Mouse (Mus musculus): ENCODE data around the gene Cmip.

Gene Cmip

GRCm38 (mm10) chr8:117503405-117504069, 246.7 kb downstream of the Cmip start:
- DNase-seq (ENCODE audit: low spot score): no peak

- DNase-seq (ENCODE audit: low spot score): no peak
Observed at GRCm38 (mm10) chr8:117507703-117508102, 250.8 kb downstream of the Cmip start.

All from retina, embryonic 14.5 days (tissue).